Mouse (Mus musculus) frontal cortex, postnatal 36 days (tissue): ENCODE measurements at regions not wholly inside any gene's neighbourhood (a gene's known extent, or its start where the extent isn't known, plus 50 kb on each side); places are given as distances from the start of the nearest gene placed in this dataset.
"Not testable (repeated sequence)": the region's sequence is repeated elsewhere in the genome, so short reads cannot be mapped to it uniquely, and the experiment has no call there.

Source experiments
- DNase-seq, 2 experiments: peaks; one replicate each; pipeline ENCODE4 v3.0.0; 2022; ENCODE audit warnings: low spot score in 2 of 2

GRCm38 (mm10) chr1:189584831-189585230 is 103.1 kb downstream of the Cenpf start:
- DNase-seq = no peak

GRCm38 (mm10) chr1:189581427-189581826 is 106.5 kb downstream of the Cenpf start:
- DNase-seq = no peak

GRCm38 (mm10) chr1:189579358-189579757 is 108.5 kb downstream of the Cenpf start:
- DNase-seq = peak; percentile 17 to 56

GRCm38 (mm10) chr1:189576311-189577002 is 111.4 kb downstream of the Cenpf start:
- DNase-seq = no peak

- no peak for DNase-seq
Observed at GRCm38 (mm10) chr1:189575525-189576240, 112.2 kb downstream of the Cenpf start.

- no peak for DNase-seq
Observed at GRCm38 (mm10) chr1:189566491-189566890, 121.4 kb downstream of the Cenpf start.

GRCm38 (mm10) chr1:189561831-189562230 is 126.1 kb downstream of the Cenpf start:
- no peak for DNase-seq

- no peak for DNase-seq
Observed at GRCm38 (mm10) chr1:189560576-189560975, 127.3 kb downstream of the Cenpf start.

- DNase-seq = no peak
Observed at GRCm38 (mm10) chr1:189550851-189551250, 137.0 kb downstream of the Cenpf start.

GRCm38 (mm10) chr1:189532834-189533233 is 130.8 kb upstream of the Kcnk2 start:
- peak in 1 of 2 experiments; percentile 32 for DNase-seq

GRCm38 (mm10) chr1:189526329-189526728 is 124.3 kb upstream of the Kcnk2 start:
- DNase-seq = no peak

- DNase-seq = no peak
Observed at GRCm38 (mm10) chr1:189515476-189515875, 113.4 kb upstream of the Kcnk2 start.

- no peak for DNase-seq
Observed at GRCm38 (mm10) chr1:189513358-189513757, 111.3 kb upstream of the Kcnk2 start.

GRCm38 (mm10) chr1:189507301-189507700 is 105.2 kb upstream of the Kcnk2 start:
- DNase-seq = not testable (repeated sequence)

GRCm38 (mm10) chr1:189499703-189500102 is 97.6 kb upstream of the Kcnk2 start:
- DNase-seq = no peak

GRCm38 (mm10) chr1:189499141-189499540 is 97.1 kb upstream of the Kcnk2 start:
- no peak for DNase-seq

- DNase-seq = no peak
Observed at GRCm38 (mm10) chr1:189497031-189497430, 95.0 kb upstream of the Kcnk2 start.

GRCm38 (mm10) chr1:189495386-189496150 is 93.5 kb upstream of the Kcnk2 start:
- DNase-seq = peak in 1 of 2 experiments; percentile 59

- no peak for DNase-seq
Observed at GRCm38 (mm10) chr1:189494896-189495295, 92.8 kb upstream of the Kcnk2 start.

- DNase-seq = no peak
Observed at GRCm38 (mm10) chr1:189485336-189485735, 83.3 kb upstream of the Kcnk2 start.

GRCm38 (mm10) chr1:189483331-189483730 is 81.3 kb upstream of the Kcnk2 start:
- DNase-seq = no peak

- no peak for DNase-seq
Observed at GRCm38 (mm10) chr1:189478051-189478450, 76.0 kb upstream of the Kcnk2 start.
